Mouse (Mus musculus) erythroblast, embryonic 14.5 days (primary cell): ENCODE data around the gene Plekha1.

ENCODE experiments used
- GATA1 ChIP-seq: IDR thresholded peaks from 2 replicates; pipeline ENCODE4 v1.6.1; 2012; ENCODE audit warnings: low read length, inconsistent platforms, mixed read lengths
- TAL1 ChIP-seq: IDR thresholded peaks from 3 replicates; pipeline ENCODE4 v1.6.1; 2012; ENCODE audit warnings: low read length, inconsistent platforms, mixed read lengths

DNA sequence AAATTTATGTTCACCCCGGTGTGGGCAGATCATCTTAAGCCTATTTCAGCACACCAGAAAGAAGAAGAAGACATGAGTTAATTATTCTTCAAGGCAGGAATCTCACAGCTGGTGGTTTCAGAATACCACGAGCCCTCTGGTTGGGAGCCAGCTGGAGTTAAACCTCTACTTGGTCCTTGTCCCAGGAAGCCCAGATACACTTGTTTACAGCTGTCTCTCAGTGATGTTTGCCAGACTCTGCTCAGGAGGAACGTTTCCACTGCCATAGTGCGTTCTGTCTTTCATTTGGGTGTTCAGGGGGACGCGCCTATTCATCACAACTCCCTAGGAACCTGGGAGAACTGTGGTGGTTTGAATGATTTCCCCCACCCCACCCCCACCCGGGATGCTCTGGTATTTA lies 94.3 kb downstream of the Plekha1 start:
- TF ChIP-seq GATA1: no peak
- TF ChIP-seq TAL1: no peak
